Mouse (Mus musculus): ENCODE results near the gene Gm20538. TPM values are rescaled to one million over a fixed set of nuclear protein-coding genes. Genes with fewer than 3 reads are reported as not detected.

Gm20538 gene
- polyA plus RNA-seq, 1 experiment = not detected

GRCm38 (mm10) chr19:44496941-44497340 is 55.7 kb downstream of the Gm20538 start:
- Histone ChIP-seq H3K4me3 (ENCODE audit: insufficient read depth, low read length) (no peak overlapping the region), H3K27ac (ENCODE audit: insufficient read depth, low read length) (no peak overlapping the region), H3K4me1 (ENCODE audit: control insufficient read depth, insufficient read depth, low read length) (no peaks in the 10 kb centered on the region)
- TF ChIP-seq CTCF (IDR thresholded peaks at IDR 0.05; ENCODE audit: extremely low read depth, insufficient read depth, low read length) (no peak), POLR2A (IDR thresholded peaks at IDR 0.05; ENCODE audit: extremely low read depth, insufficient read depth, low read length) (no peak)

GRCm38 (mm10) chr19:44496511-44496910 is 56.1 kb downstream of the Gm20538 start:
- TF ChIP-seq CTCF (IDR thresholded peaks at IDR 0.05; ENCODE audit: extremely low read depth, insufficient read depth, low read length) = no peak
- TF ChIP-seq POLR2A (IDR thresholded peaks at IDR 0.05; ENCODE audit: extremely low read depth, insufficient read depth, low read length) = no peak
- H3K27ac ChIP-seq (ENCODE audit: insufficient read depth, low read length) = no peak overlapping the region
- no peaks in the 10 kb centered on the region for H3K4me1 ChIP-seq (ENCODE audit: control insufficient read depth, insufficient read depth, low read length)
- no peak overlapping the region for H3K4me3 ChIP-seq (ENCODE audit: insufficient read depth, low read length)

Other genes with a start within 250 kb of the Gm20538 start
- 0.25 and 0.33 TPM in 2 replicates for gene Scd4, start 219.7 kb downstream of the Gm20538 start, polyA plus RNA-seq (2012; rRNA removed)
- gene Scd1, start 145.0 kb downstream of the Gm20538 start, polyA plus RNA-seq (2012; rRNA removed) = 121 and 184 TPM in 2 replicates
- gene Wnt8b, start 59.4 kb downstream of the Gm20538 start, polyA plus RNA-seq (2012; rRNA removed) = 0.04 and 0.10 TPM in 2 replicates
- 0.15 and 0.19 TPM in 2 replicates for gene Sec31b, start 7.0 kb downstream of the Gm20538 start, polyA plus RNA-seq (2012; rRNA removed)
- gene Ndufb8, start 2.6 kb upstream of the Gm20538 start, polyA plus RNA-seq (2012; rRNA removed) = 545 and 586 TPM in 2 replicates
- gene Hif1an, start 10.0 kb upstream of the Gm20538 start, polyA plus RNA-seq (2012; rRNA removed) = 23.9 and 24.9 TPM in 2 replicates
- gene Pax2, start 203.2 kb upstream of the Gm20538 start, polyA plus RNA-seq (2012; rRNA removed) = 0.06 and 0.13 TPM in 2 replicates